Mouse (Mus musculus) urinary bladder, postnatal 25 days (tissue): ENCODE measurements at regions not wholly inside any gene's neighbourhood (a gene's known extent, or its start where the extent isn't known, plus 50 kb on each side); places are given as distances from the start of the nearest gene placed in this dataset.

Experiments
- DNase-seq: peaks from one replicate; pipeline ENCODE4 v3.0.0; 2022; ENCODE audit warnings: low spot score

DNA sequence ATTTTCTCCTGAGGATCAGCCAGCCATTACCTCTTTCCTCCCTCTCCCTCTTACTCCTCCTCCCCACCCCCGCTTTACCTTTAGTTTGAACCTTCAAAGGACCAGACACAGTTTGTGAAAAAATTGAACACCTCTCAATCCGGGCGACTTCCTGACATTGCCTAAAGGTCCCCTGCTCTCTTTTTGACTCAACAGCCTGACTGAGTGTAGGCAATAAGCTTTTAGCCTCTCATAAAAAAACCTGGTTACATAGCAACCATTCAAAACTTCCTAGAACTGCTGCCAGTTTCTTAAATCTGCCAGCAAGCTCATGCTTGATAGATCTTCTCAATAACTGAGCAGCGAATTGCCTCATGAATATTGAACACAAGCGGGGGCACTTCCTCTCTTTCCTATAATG is 71.7 kb downstream of the Zfp945 start:
- DNase-seq: no peak

DNA sequence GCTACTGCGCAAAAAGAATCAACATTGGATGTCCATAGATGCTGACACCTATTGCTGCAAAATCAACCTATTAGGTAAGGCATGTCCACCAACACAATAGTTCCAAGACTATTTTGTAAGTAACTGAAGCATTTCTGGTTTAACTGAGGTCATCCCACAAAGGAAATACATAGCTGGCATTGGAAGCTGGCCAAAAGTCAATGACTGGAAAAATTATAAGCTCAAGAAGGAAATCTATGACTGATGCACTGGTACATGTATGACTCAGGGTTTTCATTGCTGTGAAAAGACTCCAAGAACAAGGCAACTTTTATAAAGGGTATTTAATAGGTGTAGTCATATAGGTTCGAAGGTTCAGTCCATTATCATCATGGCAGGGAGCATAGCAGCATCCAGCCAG is 82.5 kb downstream of the Zfp945 start:
- DNase-seq: no peak

DNA sequence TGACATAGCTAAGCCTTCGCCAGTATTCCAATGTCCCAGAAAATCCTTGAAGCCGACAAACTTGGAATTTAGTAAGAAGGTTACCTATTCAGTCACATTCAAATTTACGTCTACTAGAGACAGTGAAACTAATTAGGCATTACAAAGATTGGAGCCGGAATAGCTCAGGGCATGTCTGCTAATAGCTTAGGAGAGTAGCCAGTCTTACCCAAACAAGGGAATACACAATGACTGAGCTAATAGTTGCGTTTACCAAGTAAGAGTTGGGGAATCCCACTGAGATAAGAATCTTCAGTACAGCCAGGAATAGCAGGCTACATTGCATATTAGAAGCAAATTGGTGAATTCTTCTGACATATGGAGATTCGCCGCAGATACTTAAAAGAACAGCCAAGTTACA is 121.2 kb downstream of the Zfp945 start:
- DNase-seq: no peak

DNA sequence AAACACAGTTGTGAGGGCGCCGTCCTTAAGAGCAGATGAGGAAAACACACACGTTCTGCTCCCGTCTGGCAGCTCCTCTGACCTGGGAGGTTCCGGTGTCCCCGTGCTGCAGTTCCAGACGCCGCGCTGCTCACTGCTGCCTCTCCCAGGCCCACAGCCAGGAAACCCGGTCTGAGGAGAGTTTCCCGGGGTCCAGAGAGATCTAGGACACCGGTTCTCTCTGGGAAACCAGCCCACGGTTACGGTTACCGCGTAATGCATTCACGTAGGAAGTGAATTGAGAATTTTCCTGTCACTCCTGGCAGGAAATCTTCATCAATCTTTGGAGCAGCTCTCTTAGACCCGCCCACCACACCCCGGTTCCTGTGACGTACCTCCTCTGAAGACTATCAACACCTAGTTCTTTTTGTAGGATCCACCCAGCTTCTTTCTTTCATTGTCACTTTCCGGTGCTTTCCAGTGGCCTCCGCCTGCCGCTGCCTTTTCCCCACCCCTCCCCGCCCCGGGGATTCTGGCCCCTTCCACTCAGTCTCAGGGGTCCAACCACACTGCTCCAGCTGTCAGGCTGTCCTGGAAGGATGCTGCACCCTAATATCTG is 127.3 kb downstream of the Zfp945 start:
- DNase-seq: peak; percentile 37

DNA sequence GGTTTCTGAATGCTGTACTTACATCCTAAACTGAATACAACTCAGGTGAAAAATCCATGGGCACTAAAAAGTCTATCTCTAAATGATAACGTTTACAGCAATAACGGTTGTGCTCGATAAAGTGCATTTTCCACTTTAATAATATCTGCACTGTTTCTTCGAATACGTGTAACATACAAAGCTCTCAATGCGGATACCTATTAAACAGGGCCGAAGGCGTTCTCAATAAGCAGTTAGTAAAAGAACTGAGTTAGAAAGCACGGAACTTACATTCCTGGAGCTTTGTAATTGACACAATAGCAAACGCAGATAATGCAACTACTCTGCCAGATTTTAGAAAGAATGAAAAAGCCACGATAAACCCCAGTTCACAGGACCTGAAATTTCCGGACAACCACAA is 127.8 kb downstream of the Zfp945 start:
- DNase-seq: no peak

DNA sequence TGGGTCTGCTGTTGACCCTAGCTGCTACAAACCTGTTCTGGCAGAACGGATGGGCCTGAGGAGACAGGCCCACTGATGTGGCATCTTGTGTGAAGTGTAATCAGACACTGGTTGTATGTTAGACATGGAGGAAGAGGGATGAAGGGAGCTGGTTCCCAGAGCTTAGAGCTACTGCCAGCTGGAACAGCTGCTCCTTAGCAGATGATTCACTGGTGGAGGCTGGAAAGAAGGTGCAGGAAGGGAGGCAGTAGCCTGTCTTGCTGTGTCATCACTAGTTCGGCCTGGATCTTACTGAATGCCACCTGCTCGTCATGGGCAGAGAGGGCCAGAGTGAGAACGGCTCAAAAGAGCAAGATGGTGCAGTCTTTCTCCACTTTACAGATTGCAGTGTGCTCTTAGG is 130.6 kb downstream of the Zfp945 start:
- DNase-seq: no peak
